Mouse (Mus musculus) thymus, postnatal 14 days (tissue): ENCODE data around the gene Rgl1.

Experiments used
- DNase-seq: peaks from one replicate; pipeline ENCODE4 v3.0.0; 2021

Gene Rgl1

DNA sequence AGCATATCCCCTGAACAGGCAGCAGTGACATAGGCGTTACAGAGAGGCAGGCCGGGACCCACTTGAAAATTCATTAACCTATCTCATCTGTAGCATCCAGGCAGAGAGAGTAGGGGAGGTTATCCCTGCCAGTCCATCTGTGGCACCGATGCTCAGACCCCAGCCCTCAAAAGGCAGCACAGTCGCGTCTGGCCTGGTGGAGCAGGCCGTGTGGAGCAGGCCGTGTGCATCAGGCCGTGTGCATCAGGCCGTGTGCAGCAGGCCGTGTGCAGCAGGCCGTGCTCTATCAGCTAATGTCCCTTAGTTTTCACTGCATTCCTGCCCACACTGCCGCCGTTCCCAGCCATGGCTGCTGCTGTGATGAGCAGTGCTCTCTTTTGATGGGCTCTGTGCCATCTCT, 229.0 kb downstream of the Rgl1 start:
- DNase-seq = no peak

DNA sequence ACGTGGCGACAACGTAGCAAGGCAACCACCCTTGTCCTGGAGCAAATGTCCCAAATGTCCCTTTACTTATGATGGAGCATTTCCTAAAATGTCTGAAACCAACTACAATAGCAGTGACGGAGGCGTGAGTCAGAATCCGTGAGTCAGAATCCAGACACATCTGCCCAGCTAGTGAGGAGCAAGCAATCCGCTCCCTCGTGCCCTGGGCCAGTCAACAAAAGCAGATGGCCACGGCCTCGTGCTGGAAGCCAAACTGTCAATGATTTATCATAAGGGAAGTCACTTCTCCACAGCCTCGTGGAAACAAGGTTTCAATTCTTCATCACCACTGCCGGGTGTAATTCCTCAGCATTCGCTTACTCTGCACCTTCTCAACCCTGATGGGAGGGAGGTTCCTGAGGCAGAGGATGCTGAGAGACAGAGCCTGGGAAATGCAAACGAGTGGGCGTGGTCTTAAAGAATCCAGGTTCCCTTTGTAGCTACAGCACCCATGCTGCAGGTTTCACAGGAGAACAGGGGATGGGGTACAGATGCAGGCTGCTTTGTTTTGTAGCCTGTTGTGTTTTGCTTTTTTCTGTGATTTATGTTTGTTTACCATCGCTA, 229.6 kb downstream of the Rgl1 start:
- no peak for DNase-seq

DNA sequence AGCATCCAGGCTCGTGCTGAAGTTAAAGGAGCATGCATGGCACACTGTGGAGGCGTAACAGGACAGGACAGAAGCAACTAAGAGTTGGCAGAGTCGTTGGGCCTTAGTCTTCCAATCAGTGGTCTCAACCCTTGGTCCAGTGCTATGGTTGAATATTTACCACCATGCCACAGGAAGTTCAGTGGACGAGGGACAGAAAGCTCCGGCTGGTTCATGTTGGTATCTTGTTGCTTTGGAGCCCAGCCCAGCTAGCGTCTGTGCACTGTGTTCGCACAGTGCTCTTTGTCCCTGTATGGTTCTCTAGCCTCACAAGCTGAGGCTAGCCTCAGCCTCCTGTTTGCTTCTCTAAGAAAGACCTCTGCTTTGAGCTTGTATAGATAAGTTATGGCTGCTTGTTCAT, 231.6 kb downstream of the Rgl1 start:
- DNase-seq = no peak

DNA sequence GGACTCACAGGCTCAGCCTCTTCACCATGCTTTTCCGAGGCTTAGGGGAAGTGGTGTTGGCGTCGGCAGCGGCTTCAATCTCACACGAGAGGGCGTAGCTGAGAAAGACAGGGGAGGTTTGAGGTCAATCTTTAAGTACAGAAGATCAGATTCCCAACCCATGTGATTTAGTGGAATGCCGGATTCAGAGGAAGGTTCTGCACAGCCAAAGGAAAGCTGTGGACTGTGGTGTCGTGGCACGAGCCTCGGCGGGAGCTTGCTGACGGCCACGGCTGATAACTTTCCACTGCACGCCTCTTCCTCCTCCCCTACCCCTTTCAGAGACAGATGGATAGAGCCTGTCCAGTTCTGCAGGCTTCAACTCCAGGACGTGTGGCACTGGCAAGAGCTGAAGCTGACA, 234.7 kb downstream of the Rgl1 start:
- DNase-seq = peak; percentile 6

DNA sequence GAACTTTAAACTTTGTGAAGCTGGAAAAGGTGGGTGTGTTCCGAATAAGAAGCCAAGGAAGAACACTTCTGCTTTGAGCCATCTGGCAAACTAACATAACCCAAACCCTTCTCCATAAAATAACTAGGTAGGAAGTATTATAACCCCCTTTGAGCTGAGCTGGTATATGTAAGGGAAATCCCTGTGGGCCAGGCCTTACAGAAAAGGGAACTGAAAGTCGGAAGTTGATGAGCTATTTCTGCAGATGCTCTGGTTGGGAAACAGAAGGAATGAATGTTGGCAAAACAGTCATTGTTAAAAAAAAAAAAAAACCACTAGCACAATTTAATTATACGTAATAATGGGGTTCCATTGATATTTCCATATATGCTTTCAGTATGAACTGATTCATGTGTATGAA, 237.4 kb downstream of the Rgl1 start:
- no peak for DNase-seq

DNA sequence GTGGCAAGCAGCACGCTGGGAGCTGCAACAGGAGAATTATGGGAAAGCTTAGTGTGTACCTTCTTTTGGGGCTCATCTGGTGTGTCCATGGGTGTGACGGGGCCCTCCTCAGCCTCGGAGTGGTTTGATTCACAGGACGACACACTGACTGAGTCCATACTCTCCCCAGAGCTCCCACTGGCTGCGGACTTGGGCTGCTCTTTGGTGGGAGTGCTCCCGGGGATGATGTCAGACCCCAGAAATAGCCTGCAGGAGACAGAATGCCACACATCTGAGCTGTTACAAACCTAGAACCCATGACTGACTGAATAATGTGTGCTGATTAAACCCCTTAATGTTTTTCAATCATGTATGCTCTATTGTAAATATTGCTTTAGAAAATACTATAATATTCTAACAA, 237.9 kb downstream of the Rgl1 start:
- DNase-seq = no peak

DNA sequence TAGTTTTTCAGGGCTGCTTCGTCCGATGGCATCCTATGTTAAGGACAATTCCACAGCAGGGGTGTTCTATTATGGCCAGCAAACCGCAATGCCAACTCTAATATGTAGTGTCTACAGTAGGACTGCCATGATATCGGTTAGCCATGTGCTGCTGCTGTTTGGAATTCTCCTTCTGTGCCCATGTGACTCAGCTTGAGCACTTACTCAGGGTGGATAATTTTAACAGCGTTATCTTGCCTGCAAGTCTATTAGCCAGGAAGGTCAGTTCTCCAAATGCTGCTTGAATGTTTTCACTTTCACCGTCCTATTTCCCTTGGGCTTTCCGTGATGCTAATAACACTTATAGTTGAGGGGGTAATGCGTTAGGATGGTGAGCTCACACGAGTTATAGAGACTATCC, 240.0 kb downstream of the Rgl1 start:
- no peak for DNase-seq

DNA sequence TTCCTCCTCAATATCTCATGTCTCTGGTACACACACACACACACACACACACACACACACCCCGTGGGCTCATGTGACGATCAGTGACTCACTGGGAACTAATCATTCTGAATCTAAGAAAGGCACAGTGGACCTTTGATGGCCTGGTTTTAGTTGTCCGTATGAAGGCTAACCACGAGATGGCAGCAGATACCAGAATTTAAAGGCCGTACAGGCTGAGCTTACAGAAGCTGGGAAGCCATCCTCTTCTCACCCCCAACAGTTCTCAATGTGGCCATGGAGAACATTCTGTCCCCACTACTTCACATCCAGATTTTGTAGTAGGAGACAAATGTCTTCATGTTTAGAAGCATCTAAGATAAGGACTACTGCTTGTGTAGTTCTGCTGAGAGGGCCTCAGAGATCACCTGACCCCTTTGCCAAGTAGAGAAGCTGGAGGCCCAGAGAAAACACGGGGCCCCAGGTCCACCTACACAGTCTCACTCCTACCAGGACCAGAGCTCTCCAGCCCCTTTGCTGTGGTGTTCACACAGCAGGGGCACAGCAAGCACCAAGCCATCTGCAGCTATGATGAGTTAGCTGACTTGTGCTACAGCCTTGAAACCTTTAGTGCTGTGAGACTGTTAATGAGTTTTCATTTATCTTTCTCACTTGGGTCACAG, 241.0 kb downstream of the Rgl1 start:
- DNase-seq = peak; percentile 74

DNA sequence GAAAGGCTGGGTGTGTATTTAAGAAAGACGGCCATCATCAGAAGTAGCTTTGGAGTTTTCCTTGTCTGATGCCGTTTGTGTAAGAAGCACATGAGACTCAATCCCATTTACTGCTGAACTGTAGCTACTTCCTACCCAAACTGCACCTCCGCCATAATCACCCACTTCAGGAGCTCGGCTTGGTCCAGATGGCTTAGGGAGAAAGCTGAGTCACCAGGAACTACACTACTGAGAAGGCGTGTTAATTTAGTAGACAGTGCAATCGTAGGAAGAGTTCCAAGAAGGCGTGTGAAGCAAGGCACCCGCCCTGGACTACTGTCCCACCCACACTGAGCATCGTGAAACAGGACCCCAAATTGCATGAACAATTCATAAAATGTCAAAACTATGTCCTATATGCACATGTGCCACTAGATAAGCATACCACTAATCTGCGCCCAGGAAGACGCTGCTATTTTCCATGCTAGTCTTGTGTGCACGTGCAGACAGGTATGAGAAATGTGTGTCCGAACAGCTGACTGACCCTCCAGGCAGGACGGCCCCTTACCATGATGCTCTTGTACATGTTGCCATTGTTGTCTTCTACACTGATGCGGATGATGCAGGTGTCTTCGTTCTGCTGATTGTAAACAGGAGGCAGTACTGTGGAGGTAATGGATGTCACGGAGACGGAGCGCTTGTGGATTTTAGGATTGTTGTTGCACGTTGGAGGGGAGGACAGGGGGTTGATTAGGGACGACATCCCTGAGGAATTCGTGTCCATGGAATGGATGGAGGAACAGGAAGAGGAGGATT, 241.9 kb downstream of the Rgl1 start:
- no peak for DNase-seq

DNA sequence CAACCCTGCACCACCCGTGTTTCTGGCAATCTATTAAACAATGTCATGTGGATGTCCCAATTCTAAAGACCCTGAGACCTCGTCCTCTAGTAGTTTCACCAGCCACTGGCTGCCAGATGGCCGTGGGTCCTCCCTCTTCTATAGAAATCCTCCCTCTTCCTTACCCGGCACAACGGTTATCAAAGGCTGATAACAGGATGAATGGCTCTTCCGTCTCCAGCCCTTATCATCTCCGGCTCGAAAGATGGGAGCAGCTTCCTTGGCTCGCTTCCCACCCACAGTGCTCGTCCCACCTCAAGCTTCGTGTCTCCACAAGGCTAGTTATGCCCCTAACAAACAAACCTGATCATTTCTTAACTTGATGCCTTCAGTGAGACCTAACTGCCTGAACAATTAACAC, 242.9 kb downstream of the Rgl1 start:
- no peak for DNase-seq

DNA sequence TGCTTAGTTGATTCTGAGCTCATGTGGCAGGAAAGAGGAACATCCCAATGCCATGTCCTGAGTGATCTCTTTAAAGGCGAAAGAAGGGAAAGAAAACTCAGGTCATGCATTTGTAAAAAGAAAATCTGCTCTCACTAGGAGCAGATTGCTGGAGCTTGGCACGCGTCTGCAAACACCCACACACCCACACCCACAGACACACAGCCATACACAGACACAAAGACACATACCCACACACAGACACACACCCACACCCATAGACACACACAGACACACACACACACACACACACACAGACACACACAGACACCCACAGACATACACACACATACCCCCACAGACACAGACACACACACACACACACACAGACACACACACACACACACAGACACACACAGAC, 243.9 kb downstream of the Rgl1 start:
- no peak for DNase-seq

DNA sequence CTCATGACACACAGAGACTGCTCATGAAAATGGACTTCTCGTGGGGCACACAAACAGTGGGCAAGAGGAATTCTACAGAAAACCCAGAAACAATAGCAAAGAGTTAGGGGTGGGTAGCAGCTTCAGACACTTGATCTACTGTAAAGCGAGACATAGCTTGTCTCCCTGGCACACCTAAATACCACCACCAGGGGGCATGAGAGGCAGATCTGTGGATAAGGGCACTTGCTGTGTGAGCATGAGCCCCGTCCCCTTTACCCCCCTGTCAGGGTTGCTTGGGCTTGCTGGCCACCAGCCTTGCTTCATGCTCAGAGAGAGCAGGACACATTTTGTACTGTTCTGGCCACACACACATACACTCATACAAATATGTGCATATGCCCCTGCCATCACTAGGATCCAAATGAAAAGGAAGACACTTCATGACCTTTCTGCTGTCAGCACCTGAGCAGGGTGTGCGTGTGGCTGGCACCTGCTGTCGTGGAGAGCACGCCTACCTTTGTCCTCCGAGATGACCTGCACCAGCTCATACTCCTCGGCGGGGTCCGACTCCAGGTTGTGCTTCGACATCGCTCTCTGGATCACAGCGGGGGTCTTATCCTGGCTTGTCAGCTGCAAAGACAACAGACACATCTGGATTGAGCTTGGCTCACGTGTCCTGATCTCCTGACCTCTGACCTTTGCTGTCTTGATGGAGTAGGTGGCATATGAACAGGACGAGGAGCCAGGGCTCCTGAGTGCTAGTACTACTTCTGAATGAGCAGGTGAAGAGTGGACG, 245.2 kb downstream of the Rgl1 start:
- DNase-seq = peak; percentile 77

DNA sequence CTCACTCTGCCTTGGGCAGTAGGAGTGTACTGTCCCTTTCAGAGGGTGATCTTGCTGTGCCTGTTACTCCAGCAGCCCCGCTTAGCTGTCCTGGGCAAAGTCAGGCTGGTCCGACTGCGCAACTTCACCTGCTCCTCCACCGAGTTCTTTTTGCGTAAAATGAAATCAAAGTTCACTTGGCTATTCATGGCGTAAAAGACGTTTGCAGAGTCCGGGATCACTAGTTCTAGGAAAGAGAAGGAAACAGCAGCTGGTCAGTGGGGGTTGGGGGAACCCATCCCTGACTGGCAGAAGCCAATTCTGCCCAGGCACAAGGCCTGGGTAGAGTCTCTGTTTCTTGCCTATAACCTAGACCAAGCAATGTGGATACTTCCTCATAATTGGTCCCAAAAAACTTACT, 247.2 kb downstream of the Rgl1 start:
- no peak for DNase-seq

DNA sequence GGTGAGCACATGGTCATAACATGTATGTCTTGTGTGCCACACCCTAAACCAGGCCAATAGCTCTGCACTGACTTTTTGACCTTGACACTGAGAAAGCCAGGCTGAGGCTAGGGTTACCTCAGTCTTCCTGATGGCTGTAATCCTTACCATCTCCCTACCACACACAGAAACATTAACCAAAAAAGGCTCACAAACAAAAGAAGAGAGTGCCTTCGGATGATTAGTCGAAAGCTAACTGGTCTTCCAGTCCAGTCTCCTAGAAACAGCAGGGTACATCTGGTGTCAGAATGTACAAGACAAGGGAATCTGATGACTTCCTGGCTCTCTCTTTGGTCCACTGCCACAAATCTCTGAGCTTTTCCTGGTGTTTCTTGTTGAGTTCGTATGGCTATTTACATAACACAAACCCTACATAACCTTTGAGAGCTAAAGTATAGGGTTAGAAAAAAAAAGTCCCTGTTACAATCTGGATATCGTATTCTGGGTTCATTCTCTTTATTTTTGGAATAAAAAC, 249.0 kb downstream of the Rgl1 start:
- no peak for DNase-seq

DNA sequence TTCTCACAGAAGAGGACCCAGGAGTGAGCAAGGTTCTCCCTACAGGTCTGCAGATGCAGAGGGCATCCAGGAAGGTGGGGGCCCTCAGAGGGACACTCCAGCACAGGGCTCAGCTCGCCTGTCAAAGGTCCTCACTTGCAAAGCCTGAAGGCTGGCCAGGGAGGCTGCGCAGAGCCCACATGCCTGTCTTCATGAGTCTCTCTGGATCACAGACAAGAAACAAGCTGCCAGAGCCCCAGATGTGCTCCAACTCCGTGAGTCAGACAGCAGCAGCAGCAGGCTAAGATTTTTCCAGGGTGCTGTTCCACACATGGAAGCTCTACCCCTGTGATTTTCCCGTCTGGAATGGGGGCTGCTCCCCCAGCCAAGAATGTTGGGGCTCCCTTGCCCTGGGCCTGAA, 251.9 kb downstream of the Rgl1 start:
- no peak for DNase-seq

DNA sequence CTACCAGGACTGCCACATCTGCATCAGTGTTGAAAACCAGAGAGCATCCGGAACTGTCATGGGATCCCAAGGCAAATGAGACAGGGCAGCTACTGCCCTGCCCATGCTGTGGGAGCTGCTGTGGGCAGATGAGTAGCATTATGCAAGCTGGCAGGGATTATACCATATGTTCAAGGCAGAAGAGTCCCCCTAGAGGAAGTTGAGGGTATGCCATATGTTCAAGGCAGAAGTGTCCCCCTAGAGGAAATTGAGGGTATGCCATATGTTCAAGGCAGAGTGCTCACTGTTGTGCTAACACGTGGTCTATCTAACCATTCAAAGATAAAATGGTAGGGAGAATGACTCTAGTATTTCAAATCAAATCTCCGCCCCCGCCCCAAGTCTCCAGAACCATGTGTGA, 254.9 kb downstream of the Rgl1 start:
- DNase-seq = peak; percentile 42

DNA sequence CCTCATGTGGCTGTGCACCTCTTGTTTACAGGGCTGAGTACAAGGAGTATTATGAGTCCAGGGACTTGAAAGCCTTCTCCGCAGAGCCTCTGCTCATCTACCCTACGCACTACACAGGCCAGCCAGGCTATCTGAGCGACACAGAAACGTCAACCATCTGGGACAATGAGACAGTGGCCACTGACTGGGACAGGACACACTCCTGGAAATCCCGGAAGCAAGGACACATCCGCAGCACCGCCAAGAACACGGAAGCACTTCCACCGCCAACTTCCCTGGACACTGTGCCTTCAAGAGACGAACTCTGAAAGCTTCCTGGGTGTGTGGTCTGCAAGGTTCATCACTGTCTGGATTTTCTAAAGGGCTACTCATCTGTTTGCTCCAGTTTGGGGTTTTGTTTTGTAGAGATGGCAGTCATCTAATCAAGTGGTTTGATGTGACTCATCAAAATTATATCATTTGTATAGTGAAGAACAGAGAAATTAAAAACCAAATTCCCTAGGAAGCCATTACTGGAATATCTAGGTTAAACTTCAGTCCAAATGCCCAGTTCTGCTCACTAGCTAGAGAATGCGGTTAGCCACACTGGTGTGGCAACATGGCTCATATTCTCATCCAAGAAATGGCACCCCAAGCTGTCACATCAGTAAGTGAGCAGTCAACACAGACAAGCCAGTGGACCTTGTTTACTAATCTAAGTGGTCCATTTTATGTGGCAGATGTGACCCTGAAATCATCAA, 257.5 kb downstream of the Rgl1 start:
- no peak for DNase-seq

DNA sequence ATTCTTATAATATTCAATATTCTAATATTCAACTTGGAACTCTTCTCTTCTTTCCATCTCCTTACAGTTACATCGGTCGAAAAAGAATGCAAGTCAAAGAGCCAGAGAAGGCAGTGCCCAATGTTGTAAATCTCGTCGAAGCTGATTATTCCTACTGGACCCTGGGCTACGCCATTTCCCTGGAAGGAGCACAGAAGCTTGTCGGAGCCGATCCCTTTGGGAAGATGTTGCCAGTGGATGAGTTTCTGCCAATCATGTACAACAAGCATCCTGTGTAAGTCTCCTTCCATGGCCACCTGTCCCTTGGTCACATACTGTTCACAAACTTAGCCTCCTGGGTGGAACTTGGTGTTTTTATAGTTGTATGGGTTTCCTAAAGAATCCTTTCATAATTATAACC, 259.4 kb downstream of the Rgl1 start:
- DNase-seq = no peak

DNA sequence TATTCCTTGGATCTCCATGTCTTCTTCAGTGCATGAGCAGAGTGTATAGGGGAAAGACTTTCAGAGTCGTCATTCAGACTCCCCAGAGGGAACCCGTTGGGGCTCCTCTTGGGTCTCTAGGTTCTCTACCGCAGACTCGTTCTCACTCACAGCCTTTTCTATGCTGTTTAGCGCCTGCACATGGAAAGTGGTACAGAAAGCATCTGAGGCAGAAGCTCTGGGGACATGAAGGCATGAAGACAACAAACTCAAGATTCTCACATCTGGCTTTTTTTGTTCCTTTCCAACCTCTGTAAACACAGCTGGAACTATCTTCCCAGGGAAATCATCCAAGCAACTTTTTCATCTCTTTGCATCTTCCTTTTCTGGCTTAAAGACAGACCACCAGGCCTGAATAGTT, 260.0 kb downstream of the Rgl1 start:
- no peak for DNase-seq

DNA sequence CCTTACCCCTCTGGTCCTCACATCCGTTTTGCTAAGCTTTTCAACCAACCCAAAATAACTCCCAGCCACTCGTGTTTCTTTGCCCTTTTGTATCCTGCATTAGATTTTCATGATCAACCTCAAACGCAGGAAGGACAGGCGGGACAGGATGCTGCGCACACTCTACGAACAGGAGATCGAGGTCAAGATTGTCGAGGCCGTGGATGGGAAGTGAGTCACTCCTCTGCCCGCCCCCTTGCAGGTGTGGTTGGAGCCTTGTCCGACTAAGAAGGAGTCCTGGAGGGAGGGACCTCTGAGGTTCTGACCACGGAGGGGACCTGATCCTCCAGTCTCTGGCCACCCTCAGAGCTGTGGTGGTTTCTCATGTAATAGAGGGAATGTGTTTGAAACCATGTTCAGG, 266.3 kb downstream of the Rgl1 start:
- no peak for DNase-seq

DNA sequence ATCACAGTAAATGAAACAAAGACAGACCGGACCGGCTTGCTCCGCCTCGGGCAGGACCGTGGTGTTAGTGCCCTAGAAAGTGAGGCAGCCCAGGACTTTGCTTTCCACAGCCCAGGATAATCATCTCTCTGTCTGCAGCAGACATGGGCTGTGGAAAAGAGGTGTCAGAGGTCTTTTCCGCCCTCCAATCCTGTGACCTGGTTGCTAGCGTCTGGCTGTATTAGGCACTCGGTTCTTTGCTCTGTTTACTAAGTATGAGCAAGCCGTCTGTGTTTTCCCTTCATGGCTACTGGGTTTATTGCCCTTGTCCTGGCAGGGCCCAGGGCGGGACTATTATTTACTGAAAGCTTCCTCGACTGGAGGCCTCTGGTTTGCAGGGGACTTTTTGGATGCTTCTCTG, 268.6 kb downstream of the Rgl1 start:
- no peak for DNase-seq

DNA sequence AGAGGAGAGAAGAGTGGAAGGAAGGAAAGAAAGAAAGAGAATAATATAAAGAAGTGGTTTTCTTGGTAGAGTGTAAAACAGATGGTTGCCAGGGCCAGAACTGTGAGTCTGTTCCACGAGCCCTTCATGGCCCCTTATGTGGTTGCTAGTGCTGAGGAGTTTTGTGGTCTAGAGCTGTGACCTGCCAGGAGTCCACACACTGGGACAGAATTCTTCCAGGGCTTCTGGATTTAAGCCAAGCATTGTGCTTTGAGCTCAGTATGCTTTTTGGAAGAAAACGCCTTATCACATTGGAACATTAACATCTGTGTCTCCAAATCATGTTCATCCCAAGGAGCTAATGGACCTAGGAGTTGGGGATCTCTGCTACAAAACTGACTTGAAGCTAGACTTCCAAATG, 269.3 kb downstream of the Rgl1 start:
- DNase-seq = no peak

DNA sequence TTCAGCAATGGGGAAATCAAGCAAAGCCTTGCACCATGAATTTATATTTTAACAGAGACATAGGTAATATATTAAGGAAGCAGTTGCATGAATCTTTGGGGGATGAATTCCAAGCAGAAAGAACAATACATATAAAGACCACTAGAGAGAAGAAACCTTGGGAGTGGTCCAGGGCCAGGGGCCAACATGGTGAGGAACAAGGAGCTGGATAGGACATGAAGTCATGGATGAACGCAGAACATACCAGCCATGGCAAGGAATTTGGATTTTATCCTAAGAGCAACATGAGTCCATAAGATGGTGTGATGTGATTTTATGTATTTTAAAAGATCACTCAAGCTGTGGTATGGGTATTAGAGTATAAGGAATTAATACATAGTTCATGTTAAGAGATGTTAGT, 273.9 kb downstream of the Rgl1 start:
- no peak for DNase-seq
